Mouse (Mus musculus) limb, embryonic 14.5 days (tissue): ENCODE measurements around the gene Tbc1d4. TPM values are rescaled to one million over a fixed set of nuclear protein-coding genes. Genes with fewer than 3 reads are reported as not detected.

Experiments used
- ATAC-seq: fragments of 200-750 bp; cut with Nextera tagmentation; 2 replicates; pipeline ENCODE4 v1.8.0; 2017; ENCODE audit warnings: low read depth, moderate number of reproducible peaks, moderate TSS enrichment; ENCODE audit not compliant: low FRiP score
- DNase-seq: peaks from one replicate; pipeline ENCODE4 v3.0.0-alpha.2; 2015; ENCODE audit warnings: low spot score
- H3K27ac ChIP-seq: fragments of 300-500 bp; sonication (generic); replicated peaks from 2 replicates; pipeline ENCODE4 v1.5.1; 2014; ENCODE audit warnings: low read depth, mild to moderate bottlenecking, low read length, moderate library complexity, mixed read lengths
- H3K27me3 ChIP-seq: fragments of 300-500 bp; sonication (generic); 2 replicates; pipeline ENCODE4 v1.6.1; 2014; ENCODE audit warnings: low read length, mixed read lengths; ENCODE audit not compliant: control insufficient read depth, insufficient read depth
- H3K36me3 ChIP-seq: fragments of 300-500 bp; sonication (generic); 2 replicates; pipeline ENCODE4 v1.6.1; 2014; ENCODE audit warnings: mild to moderate bottlenecking, low read length, moderate library complexity, mixed read lengths; ENCODE audit not compliant: control insufficient read depth, insufficient read depth
- H3K4me1 ChIP-seq: fragments of 300-500 bp; sonication (generic); 2 replicates; pipeline ENCODE4 v1.6.1; 2014; ENCODE audit warnings: antibody characterized with exemption, low read length, mixed read lengths; ENCODE audit not compliant: control insufficient read depth, insufficient read depth
- H3K4me2 ChIP-seq: fragments of 300-500 bp; sonication (generic); replicated peaks from 2 replicates; pipeline ENCODE4 v1.6.1; 2014; ENCODE audit warnings: low read depth, mild to moderate bottlenecking, low read length, moderate library complexity; ENCODE audit not compliant: severe bottlenecking
- H3K4me3 ChIP-seq: fragments of 300-500 bp; sonication (generic); replicated peaks from 2 replicates; pipeline ENCODE4 v1.5.1; 2014; ENCODE audit warnings: low read length
- H3K9ac ChIP-seq: fragments of 300-500 bp; sonication (generic); 2 replicates; pipeline ENCODE4 v1.6.1; 2014; ENCODE audit warnings: mild to moderate bottlenecking, low read depth, low read length, moderate library complexity; ENCODE audit not compliant: severe bottlenecking
- H3K9me3 ChIP-seq: fragments of 300-500 bp; sonication (generic); 2 replicates; pipeline ENCODE4 v1.6.1; 2016; ENCODE audit warnings: low read length; ENCODE audit not compliant: control insufficient read depth
- POLR2A ChIP-seq: fragments of 200-500 bp; IDR thresholded peaks from 2 replicates; pipeline ENCODE4 v1.8.0; 2012; ENCODE audit warnings: inconsistent platforms, mild to moderate bottlenecking, moderate library complexity, borderline replicate concordance; ENCODE audit not compliant: insufficient read depth, insufficient read length; ENCODE audit errors: extremely low read depth
- WGBS: fragments of 180-500 bp; shearing (Covaris S2); extraction: QIAGEN DNeasy Blood & Tissue Kit; methylation state at CpG from one replicate; pipeline ENCODE4 v1.1.7; 2014; 5-methylcytosine and 5-hydroxymethylcytosine counted together
- polyA plus RNA-seq, 2 experiments: library from polyadenylated mRNA; depleted of rRNA in 1 of 2; stranded (reverse) in 1 of 2; unstranded in 1 of 2; fragments of >200 nt; fragmentation: Nextera tagmentation in 1 of 2; extraction: Ambion mirVana in 1 of 2; gene quantifications; 2 replicates each; pipeline versions ENCODE4 v1.2.1 to v1.2.3; 2012 to 2014

The Tbc1d4 gene
- polyA plus RNA-seq (2012; rRNA removed) (12.4 and 12.6 TPM in 2 replicates), polyA plus RNA-seq (2014; fragmentation: Nextera tagmentation; extraction: Ambion mirVana) (11.9 and 13.0 TPM in 2 replicates)

- H3K27me3 ChIP-seq, result no peaks in the 10 kb centered on the region
- peak within 1 kb of the TSS; percentile 97 for H3K4me2 ChIP-seq
- TF ChIP-seq POLR2A, result peak; percentile 20; the same call in 1 of the 2 replicates
- 0% methylated on average over 52 of the region's 62 CpGs for WGBS
- DNase-seq, result peak; percentile 70
- H3K4me1 ChIP-seq, result peaks cover 5% of the 10 kb centered on the region; the same call in 1 of the 2 replicates
- H3K27ac ChIP-seq, result peak within 1 kb of the TSS; percentile 77
- H3K9ac ChIP-seq, result peak within 1 kb of the TSS; percentile 75
- no peaks in the 10 kb centered on the region for H3K9me3 ChIP-seq
- H3K4me3 ChIP-seq, result peak within 1 kb of the TSS; percentile 76
- peak; percentile 84 for ATAC-seq
- H3K36me3 ChIP-seq, result no peaks in the 10 kb centered on the region
These were observed at the start of gene Tbc1d4 for GRCm38 (mm10) chr14:101608519-101609368. Tbc1d4 (minus strand) TSS chr14:101609191.

- ATAC-seq, result no peak
- no peaks in the 10 kb centered on the region for H3K9me3 ChIP-seq
- no peak overlapping the region for H3K4me2 ChIP-seq
- H3K27ac ChIP-seq, result no peak overlapping the region
- H3K4me1 ChIP-seq, result peaks cover 5% of the 10 kb centered on the region; the same call in 1 of the 2 replicates
- WGBS, result 82% methylated on average over 10 of the region's 10 CpGs
- no peaks in the 10 kb centered on the region for H3K27me3 ChIP-seq
- TF ChIP-seq POLR2A, result no peak
- H3K4me3 ChIP-seq, result no peak overlapping the region
- no peak for DNase-seq
- H3K36me3 ChIP-seq, result no peaks in the 10 kb centered on the region
- H3K9ac ChIP-seq, result no peak overlapping the region
These were observed 47.3 kb upstream of the Tbc1d4 start for GRCm38 (mm10) chr14:101656307-101656706.

GRCm38 (mm10) chr14:101654526-101654909 lies 45.5 kb upstream of the Tbc1d4 start:
- Histone ChIP-seq H3K36me3 (no peaks in the 10 kb centered on the region), H3K4me2 (peak overlapping the region; percentile 73), H3K4me3 (peak overlapping the region; percentile 97), H3K9me3 (no peaks in the 10 kb centered on the region), H3K27me3 (no peaks in the 10 kb centered on the region), H3K9ac (peak overlapping the region; percentile 80), H3K27ac (no peak overlapping the region), H3K4me1 (peaks cover 5% of the 10 kb centered on the region; the same call in 1 of the 2 replicates)
- WGBS, result under 1% methylated on average over 10 of the region's 10 CpGs
- ATAC-seq (no peak), DNase-seq (no peak)
- TF ChIP-seq POLR2A, result no peak

- DNase-seq (peak; percentile 95), ATAC-seq (peak; percentile 95)
- Histone ChIP-seq H3K9me3 (no peaks in the 10 kb centered on the region), H3K27me3 (no peaks in the 10 kb centered on the region), H3K27ac (peak within 1 kb of the TSS; percentile 72), H3K9ac (peak within 1 kb of the TSS; percentile 80), H3K4me1 (peaks cover 5% of the 10 kb centered on the region; the same call in 1 of the 2 replicates), H3K4me3 (peak within 1 kb of the TSS; percentile 97), H3K36me3 (no peaks in the 10 kb centered on the region), H3K4me2 (peak within 1 kb of the TSS; percentile 73)
- under 1% methylated on average over 57 of the region's 81 CpGs for WGBS
- TF ChIP-seq POLR2A, result no peak
These were observed 44.9 kb upstream of the Tbc1d4 start, which contains the start of gene Uchl3 for GRCm38 (mm10) chr14:101653581-101654525. Uchl3 (plus strand) TSS chr14:101653967.

GRCm38 (mm10) chr14:101652571-101652970 lies 43.6 kb upstream of the Tbc1d4 start:
- Histone ChIP-seq H3K4me2 (no peak overlapping the region), H3K27me3 (no peaks in the 10 kb centered on the region), H3K4me3 (no peak overlapping the region), H3K9ac (no peak overlapping the region), H3K27ac (no peak overlapping the region), H3K9me3 (no peaks in the 10 kb centered on the region), H3K36me3 (no peaks in the 10 kb centered on the region), H3K4me1 (peaks cover 5% of the 10 kb centered on the region; the same call in 1 of the 2 replicates)
- DNase-seq (no peak), ATAC-seq (no peak)
- TF ChIP-seq POLR2A, result no peak
- WGBS, result 87% methylated on average over 6 of the region's 6 CpGs
